Mouse (Mus musculus): ENCODE measurements around the gene Gabrb2. TPM values are rescaled to one million over a fixed set of nuclear protein-coding genes. Genes with fewer than 3 reads are reported as not detected.

Gene Gabrb2
- polyA plus RNA-seq, 1 experiment from 2014 or later, result 1.6 TPM

- Histone ChIP-seq H3K4me1 (ENCODE audit: control insufficient read depth, insufficient read depth, low read length) (no peaks in the 10 kb centered on the region), H3K27ac (replicated peaks; ENCODE audit: low read depth, low read length) (no peak overlapping the region), H3K9ac (ENCODE audit: low read depth, low read length) (no peak overlapping the region), H3K27me3 (replicated peaks; ENCODE audit: control insufficient read depth, insufficient read depth, low read length) (no peaks in the 10 kb centered on the region), H3K36me3 (ENCODE audit: control insufficient read depth, insufficient read depth, low read length) (no peaks in the 10 kb centered on the region), H3K4me2 (ENCODE audit: low read depth, low read length) (no peak overlapping the region), H3K9me3 (ENCODE audit: control insufficient read depth, low read length) (no peaks in the 10 kb centered on the region), H3K4me3 (ENCODE audit: low read depth, low read length) (no peak overlapping the region)
- DNase-seq (ENCODE audit: low spot score), result no peak
- WGBS, result 78% methylated on average over 4 of the region's 4 CpGs
- no peak for ATAC-seq (ENCODE audit: low read depth)
Measured at GRCm38 (mm10) chr11:42571467-42571866, 151.9 kb downstream of the Gabrb2 start.

GRCm38 (mm10) chr11:42575146-42575873, 155.8 kb downstream of the Gabrb2 start:
- H3K4me3 ChIP-seq (ENCODE audit: low read depth, low read length), result no peak overlapping the region
- DNase-seq (ENCODE audit: low spot score) (no peak), ATAC-seq (ENCODE audit: low read depth) (no peak)
- no peak overlapping the region for H3K9ac ChIP-seq (ENCODE audit: low read depth, low read length)
- H3K27ac ChIP-seq (replicated peaks; ENCODE audit: low read depth, low read length), result no peak overlapping the region
- no peaks in the 10 kb centered on the region for H3K4me1 ChIP-seq (ENCODE audit: control insufficient read depth, insufficient read depth, low read length)
- H3K4me2 ChIP-seq (ENCODE audit: low read depth, low read length), result no peak overlapping the region
- no peaks in the 10 kb centered on the region for H3K27me3 ChIP-seq (replicated peaks; ENCODE audit: control insufficient read depth, insufficient read depth, low read length)
- no peaks in the 10 kb centered on the region for H3K36me3 ChIP-seq (ENCODE audit: control insufficient read depth, insufficient read depth, low read length)
- H3K9me3 ChIP-seq (ENCODE audit: control insufficient read depth, low read length), result no peaks in the 10 kb centered on the region
- 75% methylated on average over 3 of the region's 3 CpGs for WGBS

GRCm38 (mm10) chr11:42579804-42580203, 160.2 kb downstream of the Gabrb2 start:
- Histone ChIP-seq H3K4me1 (ENCODE audit: control insufficient read depth, insufficient read depth, low read length) (no peaks in the 10 kb centered on the region), H3K9me3 (ENCODE audit: control insufficient read depth, low read length) (no peaks in the 10 kb centered on the region), H3K4me2 (ENCODE audit: low read depth, low read length) (no peak overlapping the region), H3K36me3 (ENCODE audit: control insufficient read depth, insufficient read depth, low read length) (no peaks in the 10 kb centered on the region), H3K27me3 (replicated peaks; ENCODE audit: control insufficient read depth, insufficient read depth, low read length) (no peaks in the 10 kb centered on the region), H3K9ac (ENCODE audit: low read depth, low read length) (no peak overlapping the region), H3K27ac (replicated peaks; ENCODE audit: low read depth, low read length) (no peak overlapping the region), H3K4me3 (ENCODE audit: low read depth, low read length) (no peak overlapping the region)
- ATAC-seq (ENCODE audit: low read depth) (no peak), DNase-seq (ENCODE audit: low spot score) (no peak)
- 64% methylated on average over 6 of the region's 6 CpGs for WGBS

GRCm38 (mm10) chr11:42581123-42581522, 161.6 kb downstream of the Gabrb2 start:
- H3K4me1 ChIP-seq (ENCODE audit: control insufficient read depth, insufficient read depth, low read length), result no peaks in the 10 kb centered on the region
- DNase-seq (ENCODE audit: low spot score), result no peak
- ATAC-seq (ENCODE audit: low read depth), result no peak
- WGBS, result 77% methylated on average over 4 of the region's 4 CpGs
- H3K36me3 ChIP-seq (ENCODE audit: control insufficient read depth, insufficient read depth, low read length), result no peaks in the 10 kb centered on the region
- H3K27me3 ChIP-seq (replicated peaks; ENCODE audit: control insufficient read depth, insufficient read depth, low read length), result no peaks in the 10 kb centered on the region
- H3K9me3 ChIP-seq (ENCODE audit: control insufficient read depth, low read length), result no peaks in the 10 kb centered on the region
- H3K4me2 ChIP-seq (ENCODE audit: low read depth, low read length), result no peak overlapping the region
- H3K27ac ChIP-seq (replicated peaks; ENCODE audit: low read depth, low read length), result no peak overlapping the region
- no peak overlapping the region for H3K9ac ChIP-seq (ENCODE audit: low read depth, low read length)
- H3K4me3 ChIP-seq (ENCODE audit: low read depth, low read length), result no peak overlapping the region

- no peaks in the 10 kb centered on the region for H3K36me3 ChIP-seq (ENCODE audit: control insufficient read depth, insufficient read depth, low read length)
- H3K4me3 ChIP-seq (ENCODE audit: low read depth, low read length), result no peak overlapping the region
- DNase-seq (ENCODE audit: low spot score) (peak; percentile 29), ATAC-seq (ENCODE audit: low read depth) (no peak)
- H3K27ac ChIP-seq (replicated peaks; ENCODE audit: low read depth, low read length), result no peak overlapping the region
- H3K9ac ChIP-seq (ENCODE audit: low read depth, low read length), result no peak overlapping the region
- no peaks in the 10 kb centered on the region for H3K9me3 ChIP-seq (ENCODE audit: control insufficient read depth, low read length)
- H3K4me2 ChIP-seq (ENCODE audit: low read depth, low read length), result no peak overlapping the region
- no peaks in the 10 kb centered on the region for H3K4me1 ChIP-seq (ENCODE audit: control insufficient read depth, insufficient read depth, low read length)
- H3K27me3 ChIP-seq (replicated peaks; ENCODE audit: control insufficient read depth, insufficient read depth, low read length), result no peaks in the 10 kb centered on the region
Measured at GRCm38 (mm10) chr11:42581753-42582152, 162.2 kb downstream of the Gabrb2 start.

- Histone ChIP-seq H3K27me3 (replicated peaks; ENCODE audit: control insufficient read depth, insufficient read depth, low read length) (no peaks in the 10 kb centered on the region), H3K4me2 (ENCODE audit: low read depth, low read length) (no peak overlapping the region), H3K36me3 (ENCODE audit: control insufficient read depth, insufficient read depth, low read length) (no peaks in the 10 kb centered on the region), H3K4me1 (ENCODE audit: control insufficient read depth, insufficient read depth, low read length) (no peaks in the 10 kb centered on the region), H3K9ac (ENCODE audit: low read depth, low read length) (no peak overlapping the region), H3K27ac (replicated peaks; ENCODE audit: low read depth, low read length) (no peak overlapping the region), H3K9me3 (ENCODE audit: control insufficient read depth, low read length) (no peaks in the 10 kb centered on the region), H3K4me3 (ENCODE audit: low read depth, low read length) (no peak overlapping the region)
- no peak for ATAC-seq (ENCODE audit: low read depth)
- peak; percentile 4 for DNase-seq (ENCODE audit: low spot score)
- 75% methylated on average over 3 of the region's 3 CpGs for WGBS
Measured at GRCm38 (mm10) chr11:42592418-42592817, 172.9 kb downstream of the Gabrb2 start.

- ATAC-seq (ENCODE audit: low read depth) (no peak), DNase-seq (ENCODE audit: low spot score) (peak; percentile 30)
- Histone ChIP-seq H3K27me3 (replicated peaks; ENCODE audit: control insufficient read depth, insufficient read depth, low read length) (no peaks in the 10 kb centered on the region), H3K4me3 (ENCODE audit: low read depth, low read length) (no peak overlapping the region), H3K9me3 (ENCODE audit: control insufficient read depth, low read length) (no peaks in the 10 kb centered on the region), H3K27ac (replicated peaks; ENCODE audit: low read depth, low read length) (no peak overlapping the region), H3K4me2 (ENCODE audit: low read depth, low read length) (no peak overlapping the region), H3K36me3 (ENCODE audit: control insufficient read depth, insufficient read depth, low read length) (no peaks in the 10 kb centered on the region), H3K9ac (ENCODE audit: low read depth, low read length) (no peak overlapping the region), H3K4me1 (ENCODE audit: control insufficient read depth, insufficient read depth, low read length) (no peaks in the 10 kb centered on the region)
- 70% methylated on average over 1 of the region's 1 CpGs for WGBS
Measured at GRCm38 (mm10) chr11:42606225-42606624, 186.7 kb downstream of the Gabrb2 start.

- H3K4me2 ChIP-seq (ENCODE audit: low read depth, low read length), result no peak overlapping the region
- no peak overlapping the region for H3K9ac ChIP-seq (ENCODE audit: low read depth, low read length)
- DNase-seq (ENCODE audit: low spot score) (no peak), ATAC-seq (ENCODE audit: low read depth) (no peak)
- H3K36me3 ChIP-seq (ENCODE audit: control insufficient read depth, insufficient read depth, low read length), result no peaks in the 10 kb centered on the region
- H3K27me3 ChIP-seq (replicated peaks; ENCODE audit: control insufficient read depth, insufficient read depth, low read length), result no peaks in the 10 kb centered on the region
- WGBS, result 85% methylated on average over 3 of the region's 3 CpGs
- H3K9me3 ChIP-seq (ENCODE audit: control insufficient read depth, low read length), result no peaks in the 10 kb centered on the region
- no peak overlapping the region for H3K4me3 ChIP-seq (ENCODE audit: low read depth, low read length)
- no peak overlapping the region for H3K27ac ChIP-seq (replicated peaks; ENCODE audit: low read depth, low read length)
- no peaks in the 10 kb centered on the region for H3K4me1 ChIP-seq (ENCODE audit: control insufficient read depth, insufficient read depth, low read length)
Measured at GRCm38 (mm10) chr11:42609128-42609763, 189.7 kb downstream of the Gabrb2 start.

- Histone ChIP-seq H3K36me3 (ENCODE audit: control insufficient read depth, insufficient read depth, low read length) (no peaks in the 10 kb centered on the region), H3K9ac (ENCODE audit: low read depth, low read length) (no peak overlapping the region), H3K4me2 (ENCODE audit: low read depth, low read length) (no peak overlapping the region), H3K4me3 (ENCODE audit: low read depth, low read length) (no peak overlapping the region), H3K27me3 (replicated peaks; ENCODE audit: control insufficient read depth, insufficient read depth, low read length) (no peaks in the 10 kb centered on the region), H3K27ac (replicated peaks; ENCODE audit: low read depth, low read length) (no peak overlapping the region), H3K9me3 (ENCODE audit: control insufficient read depth, low read length) (no peaks in the 10 kb centered on the region), H3K4me1 (ENCODE audit: control insufficient read depth, insufficient read depth, low read length) (no peaks in the 10 kb centered on the region)
- ATAC-seq (ENCODE audit: low read depth) (no peak), DNase-seq (ENCODE audit: low spot score) (no peak)
- WGBS, result 66% methylated on average over 2 of the region's 2 CpGs
Measured at GRCm38 (mm10) chr11:42618195-42618594, 198.6 kb downstream of the Gabrb2 start.

All from embryonic facial prominence, embryonic 14.5 days (tissue).